Mouse (Mus musculus) induced T-regulatory cell, adult 2 months (primary cell): ENCODE measurements around the gene Neurl1b.

Experiments used
- DNase-seq: peaks from one replicate; pipeline ENCODE4 v3.0.0-alpha.2; 2012; ENCODE audit warnings: low read depth

Neurl1b gene

DNA sequence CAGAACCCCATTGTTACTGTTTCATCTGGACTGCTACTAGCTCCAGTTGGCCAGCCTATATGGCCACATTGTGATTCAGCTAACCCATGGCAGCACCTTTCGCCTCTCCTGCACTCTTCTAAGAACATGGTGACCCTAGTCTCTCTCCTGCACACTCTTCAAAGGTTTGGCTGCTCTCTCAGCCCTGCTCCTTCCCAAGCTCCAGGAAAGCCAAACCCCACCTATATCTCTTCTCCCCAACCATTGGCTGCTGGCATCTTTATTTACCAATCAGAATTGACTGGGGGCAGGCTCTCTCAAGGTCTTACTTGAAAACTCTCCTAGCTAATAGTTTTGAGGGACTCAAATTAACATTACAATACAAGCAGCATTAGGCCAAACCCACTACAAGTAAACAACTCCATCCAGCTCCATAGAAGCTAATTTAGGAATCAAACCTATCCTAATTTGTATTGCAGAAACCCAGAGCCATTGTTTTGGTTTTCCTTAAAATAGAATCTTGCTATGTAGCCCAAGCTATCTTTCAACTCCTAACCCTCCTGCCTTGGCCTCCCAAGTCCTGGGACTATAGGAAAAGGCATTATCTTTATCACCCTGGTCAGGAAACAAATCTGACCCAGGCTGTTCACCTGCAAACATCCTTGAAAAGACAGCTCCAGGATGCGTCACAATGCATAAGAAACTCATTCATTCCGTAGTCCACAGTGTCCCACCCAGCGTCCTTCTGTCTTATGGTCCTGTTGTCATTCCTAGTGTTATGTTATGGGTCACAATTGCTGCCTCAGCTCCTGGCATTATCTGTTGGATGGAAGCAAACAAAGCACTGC lies 80.2 kb downstream of the Neurl1b start:
- no peak for DNase-seq
